Mouse (Mus musculus) adrenal gland, adult (tissue): Measurements from ENCODE around the gene 4931422A03Rik.
"Not testable (repeated sequence)": the region's sequence is repeated elsewhere in the genome, so short reads cannot be mapped to it uniquely, and the experiment has no call there.

ENCODE experiments used
- DNase-seq, 2 experiments: peaks; one replicate each; pipeline ENCODE4 v3.0.0; 2022 to 2023; ENCODE audit warnings: low spot score in 1 of 2; ENCODE audit not compliant: inconsistent age in 2 of 2

Gene 4931422A03Rik

DNA sequence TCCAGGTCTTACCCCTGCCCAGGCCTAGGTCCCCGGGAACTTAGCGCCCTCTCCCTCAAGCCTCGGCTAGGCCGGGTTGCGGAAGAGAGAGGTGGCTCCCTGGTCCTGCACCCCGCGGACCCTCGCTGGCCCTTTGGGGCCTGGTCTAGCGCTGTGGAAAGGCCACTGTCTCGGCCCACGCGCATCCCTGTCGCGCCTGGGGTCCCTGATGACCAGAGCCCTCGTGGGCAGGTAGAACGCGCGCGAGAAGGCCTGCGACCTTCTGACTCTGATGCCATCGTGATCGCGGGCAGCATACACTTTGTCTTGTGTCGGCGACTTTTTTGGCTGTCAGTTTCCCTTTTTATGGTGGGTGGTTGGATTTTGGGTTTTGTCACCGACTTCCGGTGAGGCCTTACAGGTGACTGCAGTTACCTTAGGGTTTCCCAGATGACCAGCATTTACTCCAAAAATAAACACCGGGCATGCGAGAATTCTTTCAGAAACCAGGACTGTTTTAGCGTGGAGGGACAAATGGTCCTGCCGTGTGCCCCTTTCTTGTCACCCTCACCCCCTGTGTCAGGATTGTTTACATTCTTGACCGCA, at the start of gene 4931422A03Rik:
Gene 4931422A03Rik (minus strand): TSS at position 223 of the 585 bp plus-strand sequence.
- peak in 1 of 2 experiments; percentile 80 for DNase-seq

DNA sequence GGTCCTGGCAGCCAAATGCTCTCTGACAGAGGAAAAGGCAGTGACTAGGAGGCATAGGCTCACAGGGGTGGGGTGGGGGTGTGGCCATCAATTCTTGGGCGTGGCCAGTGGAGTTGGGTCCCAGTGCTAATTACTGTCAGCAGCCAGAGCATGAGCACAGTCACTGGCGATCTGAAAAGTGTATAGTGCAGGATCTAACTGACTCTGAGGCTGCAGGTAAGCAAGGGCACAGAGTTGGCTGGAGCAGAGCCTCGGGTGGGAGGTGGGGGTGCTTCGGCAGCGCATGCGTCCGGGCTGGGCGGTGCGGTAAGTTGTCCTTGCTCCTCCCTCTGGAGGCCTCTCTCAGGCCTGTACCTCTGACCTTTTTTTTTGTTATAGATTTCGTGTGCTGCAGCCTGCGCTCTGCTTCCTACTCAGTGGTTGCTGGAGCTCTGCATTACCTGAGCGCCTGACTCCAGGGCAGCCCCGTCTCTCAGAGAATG, 41.6 kb upstream of the 4931422A03Rik start, which contains the start of gene Cd59b:
Gene Cd59b (plus strand): TSS at position 146 of the 482 bp plus-strand sequence.
- peak; percentile 68 to 86 for DNase-seq

DNA sequence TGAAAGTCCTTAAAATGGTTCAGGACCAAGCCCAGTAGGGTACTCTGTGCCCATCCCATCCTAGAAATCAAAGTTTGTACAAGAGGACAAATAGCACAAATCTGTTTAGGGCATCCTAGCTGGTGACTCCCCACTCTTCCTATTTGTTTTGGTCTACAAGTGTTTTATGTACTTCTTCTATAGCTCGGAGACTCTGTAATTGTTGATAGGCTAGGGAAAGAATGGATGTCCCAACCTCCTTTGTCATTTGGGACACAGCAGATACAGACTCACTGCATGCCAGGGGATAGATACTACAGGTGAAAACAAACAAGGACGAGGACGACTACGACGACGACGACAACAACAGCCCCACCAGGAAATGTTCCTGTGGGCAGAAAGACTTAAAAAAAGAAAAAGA, 40.3 kb upstream of the 4931422A03Rik start, which contains the start of gene Gm10799:
Gene Gm10799 (minus strand): TSS at position 101 of the 400 bp plus-strand sequence.
- not testable (repeated sequence) for DNase-seq

DNA sequence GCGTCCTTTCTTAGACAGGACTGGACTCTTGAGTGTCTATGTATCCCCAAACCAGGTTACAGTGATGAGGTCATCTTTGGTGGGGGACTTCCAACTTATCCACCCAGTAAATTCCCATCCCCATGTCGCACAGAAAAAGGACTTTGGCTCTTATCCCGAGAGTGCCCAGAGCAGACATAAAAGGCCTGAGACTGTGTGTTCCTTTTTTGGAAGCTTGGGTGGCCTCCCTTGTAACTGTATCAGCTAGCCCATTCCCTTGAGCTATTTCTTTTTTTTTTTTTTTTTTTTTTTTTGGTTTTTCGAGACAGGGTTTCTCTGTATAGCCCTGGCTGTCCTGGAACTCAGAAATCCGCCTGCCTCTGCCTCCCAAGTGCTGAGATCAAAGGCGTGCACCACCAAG, 37.4 kb upstream of the 4931422A03Rik start, which contains the start of gene Gm10912:
Gene Gm10912 (plus strand): TSS at position 301 of the 400 bp plus-strand sequence.
- not testable (repeated sequence) for DNase-seq

DNA sequence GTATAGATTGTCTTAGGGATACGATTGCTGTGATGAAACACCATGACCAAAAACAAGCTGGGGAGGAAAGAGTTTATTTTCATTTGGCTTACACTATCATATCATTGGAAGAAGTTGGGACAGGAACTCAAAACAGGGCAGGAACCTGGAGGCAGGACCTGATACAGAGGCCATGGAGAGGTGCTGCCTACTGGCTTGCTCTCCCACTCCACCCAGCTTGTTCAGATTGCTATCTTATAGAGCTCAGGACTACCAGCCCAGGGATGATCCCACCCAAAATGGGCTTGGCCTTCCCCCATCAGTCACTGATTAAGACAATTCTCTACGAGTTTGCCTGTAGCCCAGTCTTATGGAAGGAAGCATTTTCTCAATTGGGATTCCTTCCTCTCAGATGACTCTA, 36.0 kb upstream of the 4931422A03Rik start:
- no peak for DNase-seq

DNA sequence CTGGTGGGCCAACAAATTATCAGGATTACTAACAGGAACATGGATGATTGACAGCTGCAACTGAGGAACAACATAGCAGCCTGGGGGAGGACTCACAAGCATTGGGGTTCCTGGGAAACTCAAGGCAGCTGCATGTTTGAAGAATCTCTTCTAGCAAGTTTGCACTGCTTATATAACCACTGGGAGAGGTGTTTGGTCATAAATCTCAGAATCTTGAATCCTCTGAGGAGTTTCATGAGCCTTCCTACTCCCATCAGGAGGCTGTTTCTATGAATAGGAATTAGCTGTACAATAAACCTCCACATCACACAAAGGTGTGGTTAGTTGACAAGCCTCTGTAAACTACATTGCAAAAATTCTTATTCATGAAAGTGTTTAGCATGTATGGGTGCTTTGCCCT, 34.5 kb upstream of the 4931422A03Rik start:
- DNase-seq = no peak

DNA sequence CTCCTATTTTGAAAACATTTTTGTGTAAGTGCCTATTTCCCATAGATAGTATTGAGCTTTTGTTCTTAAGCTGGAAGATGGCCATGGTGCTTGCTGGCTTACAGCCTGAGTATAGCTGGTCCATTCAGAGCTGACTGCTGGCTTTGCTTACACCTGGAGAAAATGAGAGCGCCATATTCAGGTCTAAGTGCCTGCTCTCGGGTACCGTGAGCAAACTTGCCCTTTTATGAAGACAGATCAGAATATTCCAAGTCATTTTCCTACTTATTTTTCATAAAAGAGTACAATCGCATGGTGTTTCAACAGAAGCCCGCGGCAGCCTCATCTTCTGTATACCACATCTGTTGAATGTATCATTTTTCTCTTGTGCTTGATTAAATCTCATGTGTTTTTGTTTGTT, 32.8 kb upstream of the 4931422A03Rik start:
- no peak for DNase-seq

DNA sequence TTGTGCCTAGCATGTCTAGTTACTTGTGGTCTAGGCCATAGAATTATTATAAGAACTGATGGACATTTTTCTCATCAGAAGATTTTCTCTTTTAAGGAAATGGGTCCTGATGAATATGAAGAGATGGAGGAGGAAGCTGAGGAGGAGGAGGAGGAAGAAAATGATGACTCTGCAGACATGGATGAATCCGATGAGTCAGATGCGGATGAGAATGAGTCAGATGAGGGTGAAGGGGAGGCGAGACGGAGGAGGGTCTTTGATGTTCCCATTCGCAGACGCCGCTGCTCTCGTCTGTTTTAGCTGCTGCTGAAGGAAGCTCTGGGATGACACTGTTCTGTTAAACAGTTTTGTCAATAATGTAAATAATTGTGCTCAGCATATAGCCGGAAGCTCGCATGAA, 31.6 kb upstream of the 4931422A03Rik start:
- DNase-seq = no peak

DNA sequence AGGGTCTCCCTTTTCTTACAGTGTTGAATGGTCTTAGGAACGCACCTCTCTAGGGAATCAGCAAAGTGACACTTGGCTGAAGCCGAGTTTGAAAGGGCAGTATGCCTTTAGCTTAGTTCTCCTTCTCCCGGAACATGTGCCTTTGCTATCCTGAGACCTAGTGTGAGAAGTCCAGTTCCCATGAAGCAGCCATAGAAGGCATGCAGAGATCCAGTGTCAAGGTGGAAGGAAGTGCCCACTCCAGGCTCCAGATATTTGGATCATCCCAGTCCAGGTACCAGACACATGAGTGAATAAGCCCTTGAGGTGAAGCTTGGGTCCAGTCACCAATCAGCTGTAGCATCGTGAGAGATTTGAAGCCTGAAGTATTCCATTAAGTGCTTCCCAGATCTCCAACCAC, 30.8 kb upstream of the 4931422A03Rik start:
- no peak for DNase-seq

DNA sequence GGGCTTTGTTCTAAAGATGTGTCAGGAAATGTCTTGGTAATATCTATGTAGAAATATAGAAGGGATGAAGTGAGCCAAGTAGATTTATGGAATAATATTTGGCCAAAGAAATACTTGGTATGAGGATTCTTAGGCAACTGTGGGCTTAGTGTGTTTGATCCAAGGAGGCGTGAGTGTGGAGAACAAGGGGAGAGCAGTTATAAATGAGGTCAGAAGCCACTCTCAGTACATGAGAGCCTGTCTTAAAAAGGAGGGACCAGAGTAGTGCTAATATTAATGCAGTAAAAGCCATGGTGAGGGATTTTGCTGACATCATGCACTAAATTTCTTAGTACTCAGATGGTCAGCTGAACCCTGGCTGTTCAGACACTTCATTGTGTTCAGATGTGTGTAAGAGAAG, 30.2 kb upstream of the 4931422A03Rik start:
- no peak for DNase-seq

DNA sequence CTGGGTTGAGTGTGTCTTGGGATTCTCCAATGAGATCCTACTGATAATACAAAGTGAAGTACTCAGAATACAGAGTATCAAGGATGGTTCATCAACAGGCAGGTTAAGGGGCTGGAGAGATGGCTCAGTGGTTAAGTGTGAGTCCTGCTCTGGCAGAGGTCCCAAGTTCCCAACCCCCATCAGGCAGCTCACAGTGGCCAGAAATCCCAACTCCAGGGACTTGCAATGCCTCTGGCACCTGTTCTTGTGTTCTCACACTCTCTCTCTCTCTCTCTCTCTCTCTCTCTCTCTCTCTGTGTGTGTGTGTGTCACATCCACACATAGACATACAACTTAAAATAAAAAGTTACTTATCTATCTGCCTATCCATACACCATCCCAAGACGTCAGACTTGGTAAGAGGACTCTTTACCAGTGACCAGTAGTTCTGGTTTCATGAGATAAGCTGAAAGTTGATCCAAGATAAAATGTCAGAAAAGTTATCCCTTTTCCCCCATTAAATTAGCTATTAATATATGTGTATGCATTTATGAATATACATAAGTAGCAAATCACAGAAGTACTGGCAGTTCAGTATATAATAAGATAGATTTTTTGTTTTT, 16.4 kb upstream of the 4931422A03Rik start:
- peak in 1 of 2 experiments; percentile 64 for DNase-seq

DNA sequence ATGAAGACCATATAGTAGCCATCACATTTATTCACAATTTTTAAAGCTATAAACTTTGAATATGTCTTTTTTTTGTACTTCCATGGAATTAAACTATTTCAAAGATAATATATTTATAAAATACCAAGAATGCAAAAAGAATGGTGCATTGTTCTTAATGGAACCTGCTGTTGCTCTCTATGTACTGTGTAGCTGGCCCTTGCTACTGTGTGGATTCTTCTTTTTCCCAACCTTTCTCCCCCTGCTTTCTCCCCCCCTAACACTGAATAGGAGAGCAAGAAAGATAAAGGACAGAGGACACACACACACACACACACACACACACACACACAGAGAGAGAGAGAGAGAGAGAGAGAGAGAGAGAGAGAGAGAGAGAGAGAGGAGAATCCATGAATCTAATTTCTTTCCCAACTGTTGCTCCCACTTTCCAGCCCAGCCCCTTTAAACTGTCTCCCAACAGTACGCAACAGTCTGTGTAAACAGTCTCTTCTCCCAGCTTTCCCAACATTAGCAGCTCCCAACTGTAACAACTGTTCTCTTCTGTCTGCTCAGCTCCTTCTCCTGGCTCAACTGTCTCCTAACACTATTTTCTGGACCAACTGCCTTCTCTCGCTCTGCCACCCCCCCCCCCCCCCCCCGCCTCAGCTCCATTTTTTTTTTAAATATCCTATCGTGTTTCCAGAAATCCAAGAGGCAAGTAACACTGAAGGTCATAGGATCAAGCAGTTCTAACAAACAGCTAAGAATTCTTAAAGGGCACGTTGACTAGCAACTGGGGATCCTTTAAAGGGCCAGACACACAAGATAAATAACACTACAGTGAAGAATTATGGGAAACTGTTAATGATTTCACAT, 15.7 kb upstream of the 4931422A03Rik start:
- peak in 1 of 2 experiments; percentile 37 for DNase-seq

DNA sequence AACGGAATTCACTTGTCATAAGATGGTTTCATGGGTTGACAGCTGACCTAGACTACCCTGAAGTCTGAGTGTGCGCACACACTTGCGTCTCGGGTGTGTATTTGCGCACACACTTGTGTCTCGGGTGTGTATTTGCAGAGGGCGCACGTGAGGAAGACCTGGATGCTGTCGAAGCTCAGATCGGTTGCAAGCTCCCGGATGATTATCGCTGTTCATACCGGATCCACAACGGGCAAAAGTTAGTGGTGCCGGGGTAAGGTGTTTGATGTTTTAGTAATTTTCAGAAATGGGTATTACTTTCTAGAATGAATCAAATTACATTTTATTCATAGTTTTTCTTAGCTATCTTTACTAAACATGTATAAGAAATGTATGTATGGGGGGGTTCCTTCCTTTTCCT, 14.6 kb upstream of the 4931422A03Rik start:
- no peak for DNase-seq

DNA sequence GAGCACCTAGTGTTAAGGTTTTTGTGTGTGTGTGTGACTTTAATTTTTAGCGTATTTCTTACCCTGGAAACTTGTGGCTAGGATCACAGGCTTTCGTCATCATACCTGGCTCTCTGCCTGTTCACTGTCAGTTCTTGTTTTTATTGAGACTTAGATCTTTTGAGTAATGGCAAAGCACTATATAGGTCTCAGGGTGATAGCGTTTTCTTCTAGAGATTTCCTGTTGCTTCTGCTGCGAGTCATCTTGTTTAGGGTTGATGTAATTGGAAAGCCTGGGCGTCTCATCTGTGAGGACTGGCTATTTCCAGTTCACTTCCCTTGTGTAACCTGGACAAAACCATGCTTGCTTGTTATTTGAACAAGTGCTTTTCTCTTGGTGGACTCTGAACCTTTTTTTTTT, 13.5 kb upstream of the 4931422A03Rik start:
- peak; percentile 55 to 85 for DNase-seq

DNA sequence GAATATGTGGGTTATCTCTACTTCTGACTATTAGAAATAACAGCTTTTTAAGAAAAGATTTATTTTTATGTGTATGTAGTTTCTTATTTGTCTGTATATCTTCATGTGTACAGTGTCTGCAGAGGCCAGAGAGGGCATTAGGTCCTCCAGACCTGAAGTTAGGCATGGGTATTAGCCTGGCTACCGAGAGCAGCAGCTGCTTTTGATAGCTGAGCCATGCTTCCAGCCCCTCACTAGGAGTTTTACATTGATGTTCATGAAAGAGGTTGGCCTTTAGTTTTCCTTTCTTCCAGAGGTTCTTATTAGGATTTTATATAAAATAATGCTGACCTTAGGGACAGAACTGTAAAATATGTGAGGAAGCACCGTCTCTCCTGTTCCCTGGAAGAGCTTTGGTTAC, 10.1 kb upstream of the 4931422A03Rik start:
- no peak for DNase-seq

DNA sequence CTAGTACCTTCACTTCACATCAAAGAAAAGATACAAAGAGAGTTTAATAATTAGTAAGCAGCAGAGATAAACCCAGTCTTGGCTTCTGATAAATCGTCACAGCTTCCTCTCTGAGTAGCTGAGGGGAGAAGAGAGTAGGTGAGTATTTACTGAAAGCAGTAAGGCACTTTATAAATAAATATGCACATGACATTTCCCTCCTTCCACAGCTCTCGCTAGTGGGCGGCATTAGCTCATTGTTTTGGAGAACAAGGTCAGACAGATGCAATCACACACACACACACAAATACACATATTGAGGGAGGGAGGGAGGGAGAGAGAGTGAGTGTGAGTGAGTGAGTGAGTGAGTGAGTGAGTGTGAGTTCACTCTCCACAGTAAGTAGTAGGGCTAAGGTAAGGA, 8.2 kb upstream of the 4931422A03Rik start:
- peak in 1 of 2 experiments; percentile 48 for DNase-seq

DNA sequence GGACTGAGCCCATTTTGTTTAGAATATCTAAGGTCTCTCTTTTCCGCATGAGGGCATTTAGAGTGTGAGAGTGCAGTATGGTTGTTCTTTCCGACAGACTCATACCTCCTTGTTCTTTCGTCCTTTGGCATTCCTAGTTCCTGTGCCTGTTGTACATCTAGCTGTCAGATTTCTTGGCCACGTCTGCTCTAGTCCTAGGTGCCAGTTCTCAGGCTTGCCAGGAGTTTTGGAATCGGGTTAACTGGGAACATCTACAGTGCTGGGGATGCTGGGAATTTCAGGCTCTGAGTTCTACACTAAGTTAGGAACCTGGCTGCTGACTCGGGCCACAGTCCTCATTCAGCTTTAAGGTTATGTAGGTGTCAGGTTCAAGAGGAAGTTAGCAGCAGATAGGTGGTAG, 7.4 kb upstream of the 4931422A03Rik start:
- peak in 1 of 2 experiments; percentile 32 for DNase-seq

DNA sequence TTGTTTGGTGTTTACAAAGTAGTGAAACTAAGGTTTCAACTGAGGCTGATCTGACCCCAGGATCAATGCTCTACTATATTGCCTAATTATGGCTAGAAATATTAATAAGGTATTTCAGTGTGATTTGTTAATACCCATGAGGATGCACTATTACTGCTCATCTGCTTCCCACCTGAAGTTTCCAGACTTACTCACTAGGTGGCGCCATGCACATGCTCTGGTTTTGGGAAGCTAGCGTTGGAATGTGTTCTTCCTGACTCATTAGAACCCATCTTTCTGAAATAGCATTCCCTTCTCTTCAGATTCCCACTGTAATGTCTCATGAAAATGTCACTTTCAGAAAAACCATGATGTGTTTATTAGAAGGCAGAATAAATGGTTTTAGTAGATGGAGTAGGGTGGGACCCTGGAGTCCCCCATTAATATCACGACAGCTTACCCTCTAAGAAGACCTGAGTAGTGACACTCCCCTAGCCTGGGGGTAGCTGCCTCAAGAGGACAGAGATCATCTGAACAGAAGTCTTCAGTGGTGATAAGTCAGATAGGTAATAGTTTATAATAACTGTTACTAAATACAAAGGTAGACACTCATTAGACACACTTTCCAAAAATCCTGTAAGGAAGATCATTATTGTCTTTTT, 6.8 kb upstream of the 4931422A03Rik start:
- peak; percentile 74 to 92 for DNase-seq

DNA sequence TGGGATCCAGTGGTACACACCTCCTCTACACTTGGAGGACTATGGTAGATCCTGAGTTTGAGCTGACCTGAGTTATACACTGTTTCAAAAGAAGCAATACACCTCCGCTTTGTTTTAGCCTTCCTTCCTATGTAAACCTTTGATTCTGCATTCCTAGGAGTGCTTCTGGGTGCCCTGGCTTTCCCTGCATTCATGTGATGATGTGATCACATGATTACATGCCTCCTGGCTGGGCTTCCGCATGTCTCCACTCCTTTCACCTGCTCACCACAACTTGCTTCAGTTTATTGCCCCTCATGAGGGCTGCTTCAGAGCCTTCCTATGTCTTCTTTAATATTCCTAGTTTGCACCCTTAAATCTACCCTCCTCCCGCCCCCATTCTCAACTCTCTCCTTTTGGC, 3.9 kb upstream of the 4931422A03Rik start:
- no peak for DNase-seq

DNA sequence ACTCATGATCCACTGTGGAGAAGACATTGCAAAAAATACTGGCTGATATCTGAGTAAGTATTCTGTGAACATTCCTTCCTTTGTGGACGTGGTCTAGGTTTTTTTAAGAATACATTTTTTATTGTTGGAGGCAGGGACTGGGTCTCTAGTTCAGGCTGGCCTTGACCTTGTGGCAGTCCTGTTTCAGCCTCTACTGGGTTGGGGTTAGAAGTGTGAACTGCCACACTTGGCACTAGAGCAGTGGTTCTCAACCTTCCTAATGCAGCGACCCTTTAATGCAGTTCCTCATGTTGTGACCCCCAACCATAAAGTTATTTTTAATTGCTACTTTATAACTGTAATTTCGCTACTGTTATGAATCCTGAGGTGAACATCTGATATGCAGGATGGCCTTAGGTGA, 2.2 kb upstream of the 4931422A03Rik start:
- peak in 1 of 2 experiments; percentile 32 for DNase-seq

DNA sequence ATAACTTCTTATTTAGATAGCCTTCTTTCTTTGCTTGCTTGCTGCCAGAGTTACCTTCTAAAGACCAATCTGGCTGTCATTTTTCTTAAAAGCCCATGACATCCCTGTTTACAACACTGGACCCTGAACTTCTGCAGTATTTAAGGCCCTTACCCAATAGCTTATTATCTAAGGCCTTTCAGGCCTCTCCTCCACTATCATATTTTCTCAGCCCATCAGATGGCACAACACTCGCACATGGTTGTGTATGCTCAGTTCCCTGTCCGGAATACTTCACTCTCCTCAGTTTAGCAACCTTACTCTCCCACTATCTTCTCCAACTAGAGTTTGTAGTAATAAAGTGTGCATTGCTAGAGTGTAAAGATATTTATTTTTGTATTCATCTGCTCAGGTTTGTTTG, 913 bp upstream of the 4931422A03Rik start:
- DNase-seq = peak in 1 of 2 experiments; percentile 41
